Mouse (Mus musculus) cerebral cortex, adult 2 months (tissue): Measurements from ENCODE around the gene Fndc3b.

ENCODE experiments used
- WGBS: fragments of 180-500 bp; shearing (Covaris S2); methylation state at CpG from one replicate; pipeline ENCODE4 v1.1.7; 2018; 5-methylcytosine and 5-hydroxymethylcytosine counted together

Fndc3b gene

DNA sequence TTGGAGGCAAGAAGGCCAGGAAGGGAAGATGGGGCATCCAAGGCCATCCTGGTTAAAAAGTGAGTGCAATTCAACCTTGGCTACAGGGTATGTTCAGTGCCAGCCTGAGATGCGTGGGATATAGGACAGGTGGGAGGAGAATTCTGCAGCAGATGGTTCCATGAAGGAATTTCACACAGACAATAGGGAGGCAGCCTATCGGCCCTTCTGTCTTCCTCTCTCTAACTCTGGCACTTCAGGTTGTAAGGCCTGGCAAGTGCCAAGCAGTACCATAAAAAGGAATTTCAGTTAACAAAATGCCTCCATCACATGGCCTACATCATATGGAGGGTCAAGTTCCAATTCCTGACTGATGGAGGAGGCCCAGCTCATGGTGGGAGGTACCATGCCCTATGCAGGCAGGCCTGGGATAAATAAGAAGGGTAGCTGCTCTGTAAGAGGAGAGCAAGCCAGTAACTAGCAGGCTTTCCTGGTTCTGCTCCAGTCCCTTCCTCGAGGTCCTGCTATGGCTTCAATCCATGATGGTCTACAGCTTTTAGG lies 155.6 kb downstream of the Fndc3b start:
- 52% methylated on average over 3 of the region's 3 CpGs for WGBS

- 88% methylated on average over 3 of the region's 3 CpGs for WGBS
Measured at GRCm38 (mm10) chr3:27554325-27554724, 156.8 kb downstream of the Fndc3b start.

- 91% methylated on average over 3 of the region's 3 CpGs for WGBS
Measured at GRCm38 (mm10) chr3:27553781-27554180, 157.3 kb downstream of the Fndc3b start.

- WGBS, result 62% methylated on average over 3 of the region's 3 CpGs
Measured at GRCm38 (mm10) chr3:27551005-27551404, 160.1 kb downstream of the Fndc3b start.

DNA sequence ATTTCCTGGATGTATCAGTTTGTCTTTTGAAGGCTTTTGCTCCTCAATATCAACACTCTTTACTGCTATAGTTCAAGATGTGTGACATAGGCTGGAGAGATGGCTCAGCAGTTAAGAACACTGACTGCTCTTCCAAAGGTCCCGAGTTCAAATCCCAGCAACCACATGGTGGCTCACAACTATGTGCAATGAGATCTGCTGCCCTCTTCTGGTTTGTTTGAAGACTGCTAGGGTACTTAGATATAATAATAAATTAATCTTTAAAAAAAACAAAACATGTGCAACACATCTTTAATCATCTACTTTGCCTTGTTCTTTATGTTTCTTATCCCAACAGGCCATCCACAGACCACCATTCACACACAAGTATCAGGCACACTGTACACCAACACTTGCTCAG lies 160.7 kb downstream of the Fndc3b start:
- WGBS, result 88% methylated on average over 1 of the region's 1 CpGs

GRCm38 (mm10) chr3:27545651-27546050 lies 165.5 kb downstream of the Fndc3b start:
- WGBS, result 76% methylated on average over 3 of the region's 3 CpGs

DNA sequence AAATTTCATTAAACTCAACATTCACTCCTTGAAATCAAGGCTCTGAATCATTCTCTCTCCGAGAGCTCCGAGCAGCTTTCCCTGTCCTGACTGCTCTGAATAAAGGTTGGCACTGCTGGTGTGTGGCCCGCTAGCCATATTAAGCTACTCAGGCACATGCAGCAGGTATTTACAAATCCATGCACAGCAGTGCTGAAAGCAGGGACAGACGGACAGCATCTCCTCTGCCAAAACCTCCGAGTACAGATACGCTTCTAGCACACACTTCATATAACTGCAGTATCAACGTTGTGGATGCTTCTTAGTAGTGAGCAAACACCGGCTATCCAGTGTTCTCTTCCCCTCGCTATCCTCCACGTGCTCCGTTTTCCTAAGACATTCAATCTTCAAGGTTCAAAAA lies 167.0 kb downstream of the Fndc3b start:
- 92% methylated on average over 11 of the region's 11 CpGs for WGBS

GRCm38 (mm10) chr3:27541841-27542240 lies 169.3 kb downstream of the Fndc3b start:
- WGBS, result 95% methylated on average over 12 of the region's 12 CpGs

DNA sequence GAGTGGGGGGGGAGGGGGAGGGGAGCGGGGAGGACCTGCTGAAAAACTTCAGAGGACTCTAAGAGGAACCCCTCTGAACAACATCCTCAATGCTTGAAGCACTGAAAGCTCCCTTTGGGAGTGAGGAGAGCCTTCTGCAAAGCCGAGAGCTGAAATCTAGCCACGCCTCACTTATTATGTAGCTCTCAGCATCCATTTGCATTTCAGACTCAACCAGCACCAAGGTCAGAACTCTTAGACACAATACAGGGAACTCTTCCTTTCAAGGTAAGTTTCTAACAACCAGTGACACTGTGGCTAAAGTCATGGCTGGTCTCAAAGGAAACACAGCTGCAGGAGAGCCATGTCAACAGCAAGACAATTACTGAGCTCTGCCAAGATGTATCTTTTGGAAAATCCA lies 169.9 kb downstream of the Fndc3b start:
- WGBS, result 94% methylated on average over 3 of the region's 3 CpGs

DNA sequence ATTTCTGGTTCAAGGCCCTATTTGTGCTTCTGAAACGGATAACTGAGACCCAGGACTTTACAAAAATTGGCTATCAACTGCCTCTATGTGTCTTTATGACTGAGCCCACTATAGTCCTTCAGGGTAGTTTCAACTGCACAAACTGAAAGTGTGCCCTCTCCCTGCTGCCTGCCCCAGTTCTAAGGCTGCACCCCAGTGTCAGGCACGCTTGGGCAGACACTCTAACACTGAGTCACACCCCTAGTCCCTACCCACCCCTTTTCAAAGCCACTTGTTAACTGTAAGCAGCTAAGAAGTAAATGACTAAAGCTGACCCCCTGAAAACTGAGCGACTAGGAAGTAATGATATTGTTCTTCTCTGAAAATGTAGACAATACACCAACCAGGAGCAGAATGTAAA lies 176.9 kb downstream of the Fndc3b start:
- WGBS, result 87% methylated on average over 3 of the region's 3 CpGs

DNA sequence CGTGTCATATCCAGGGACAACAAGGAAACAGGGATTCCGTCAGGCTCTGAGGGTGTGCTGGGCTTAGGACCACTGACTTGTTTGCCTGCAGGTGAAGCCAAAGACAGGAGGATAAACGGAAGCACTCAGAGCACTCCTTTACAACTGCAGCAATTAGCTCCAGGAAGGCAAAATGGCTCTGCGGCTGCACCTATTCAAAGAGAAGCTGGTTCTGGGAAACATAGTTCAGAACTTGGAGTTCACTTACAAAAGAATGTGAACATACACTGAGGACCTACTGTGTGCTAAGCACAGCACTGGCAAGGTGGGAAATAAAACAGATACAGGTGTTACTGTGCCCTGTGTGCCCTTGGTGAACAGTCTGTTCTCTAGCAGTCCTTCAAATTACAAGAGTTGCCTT lies 177.4 kb downstream of the Fndc3b start:
- 92% methylated on average over 4 of the region's 4 CpGs for WGBS

GRCm38 (mm10) chr3:27531993-27532392 lies 179.1 kb downstream of the Fndc3b start:
- 75% methylated on average over 4 of the region's 4 CpGs for WGBS

- 81% methylated on average over 7 of the region's 7 CpGs for WGBS
Measured at GRCm38 (mm10) chr3:27530370-27530769, 180.7 kb downstream of the Fndc3b start.

DNA sequence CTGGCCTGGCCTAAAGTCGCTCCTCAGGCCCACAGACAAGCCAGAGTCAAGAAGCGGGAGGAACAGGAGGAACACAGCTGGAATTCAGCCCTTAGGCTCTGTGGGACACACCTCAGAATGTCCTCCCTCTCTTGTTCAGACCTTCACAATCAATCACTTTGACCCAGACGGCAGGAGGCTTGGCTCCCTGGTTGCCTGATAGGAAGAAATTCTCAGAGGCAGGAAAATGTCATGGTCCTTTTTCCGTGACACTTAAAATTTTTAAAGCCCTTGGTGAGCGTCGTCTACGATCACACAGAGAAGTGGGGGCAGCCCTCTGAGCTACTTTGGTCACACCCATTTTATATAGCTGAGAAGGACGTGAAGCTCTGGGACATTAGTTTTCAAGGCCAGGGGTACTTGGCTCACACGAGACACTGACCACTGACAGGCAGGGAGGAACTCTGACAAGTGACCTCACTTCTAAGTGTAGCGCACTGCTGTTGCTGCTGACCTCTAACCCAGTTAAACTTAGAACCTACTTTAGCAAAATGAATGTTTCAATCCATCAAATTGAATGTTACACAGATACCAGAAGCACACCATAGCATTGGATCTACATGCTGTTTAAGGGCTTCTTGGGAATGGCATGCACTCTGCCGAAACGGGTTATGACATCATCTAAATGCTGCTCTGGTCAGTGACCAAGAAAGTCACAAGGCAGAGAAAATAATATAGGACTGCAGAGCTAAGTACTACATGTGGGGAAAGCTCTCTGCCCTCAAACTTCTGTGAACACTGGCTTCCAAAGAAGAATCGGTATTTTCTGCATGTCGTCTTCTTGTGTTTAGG lies 181.7 kb downstream of the Fndc3b start:
- WGBS, result 89% methylated on average over 14 of the region's 14 CpGs

DNA sequence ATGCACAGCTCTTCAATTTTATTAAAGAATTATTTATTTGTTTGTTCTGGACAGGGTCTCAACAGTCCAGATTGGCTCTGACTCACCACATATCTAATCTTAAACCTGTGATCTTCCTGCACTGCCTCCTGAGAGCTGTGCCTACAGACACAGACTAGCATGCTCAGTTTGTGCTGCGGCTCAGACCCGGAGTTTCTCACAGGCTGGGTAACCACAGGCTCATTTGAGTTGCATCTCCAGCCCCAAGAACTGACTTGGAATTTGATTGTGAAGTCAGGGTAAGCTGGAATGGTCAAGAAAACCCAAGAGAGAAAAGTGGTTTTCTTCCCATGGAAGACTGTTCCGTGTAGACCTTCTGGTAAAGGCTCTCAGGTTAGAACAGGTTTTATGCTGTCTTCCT lies 184.1 kb downstream of the Fndc3b start:
- 90% methylated on average over 3 of the region's 3 CpGs for WGBS

DNA sequence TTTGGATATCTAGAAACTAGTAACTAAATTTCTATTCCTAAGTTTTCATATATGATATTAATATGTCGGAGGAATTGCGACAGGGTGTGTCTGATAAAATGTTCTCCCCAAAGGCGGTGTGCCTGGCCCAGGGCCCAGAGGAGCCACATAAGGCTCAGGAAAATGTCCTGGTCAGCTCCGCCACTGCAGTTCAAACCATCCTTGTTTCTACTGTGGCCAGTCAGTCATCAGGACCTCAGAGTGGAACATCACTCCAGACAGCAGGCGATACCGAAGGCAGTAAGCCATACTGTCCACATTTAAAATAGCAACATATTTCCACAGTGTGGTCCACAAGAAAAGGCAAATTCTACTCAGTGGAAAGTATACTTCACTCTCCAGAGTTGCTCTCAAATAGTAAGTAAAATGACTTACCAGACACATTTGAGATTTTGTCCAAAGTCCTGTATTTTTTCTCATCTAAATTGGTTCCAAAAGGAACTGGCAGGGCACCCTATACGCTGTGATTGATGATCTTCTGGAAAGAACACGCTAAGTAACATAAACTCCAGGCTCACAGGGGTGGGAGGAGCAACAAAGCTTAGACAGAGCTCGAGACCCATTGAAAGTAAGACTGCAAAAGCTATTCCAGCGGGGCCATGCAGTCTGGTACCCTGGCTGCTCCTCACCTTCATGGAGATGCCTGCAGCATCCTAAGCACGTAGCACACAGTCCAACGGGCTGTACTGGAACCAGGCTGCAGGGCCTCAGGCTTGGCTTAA lies 187.8 kb downstream of the Fndc3b start:
- WGBS, result 89% methylated on average over 12 of the region's 12 CpGs

DNA sequence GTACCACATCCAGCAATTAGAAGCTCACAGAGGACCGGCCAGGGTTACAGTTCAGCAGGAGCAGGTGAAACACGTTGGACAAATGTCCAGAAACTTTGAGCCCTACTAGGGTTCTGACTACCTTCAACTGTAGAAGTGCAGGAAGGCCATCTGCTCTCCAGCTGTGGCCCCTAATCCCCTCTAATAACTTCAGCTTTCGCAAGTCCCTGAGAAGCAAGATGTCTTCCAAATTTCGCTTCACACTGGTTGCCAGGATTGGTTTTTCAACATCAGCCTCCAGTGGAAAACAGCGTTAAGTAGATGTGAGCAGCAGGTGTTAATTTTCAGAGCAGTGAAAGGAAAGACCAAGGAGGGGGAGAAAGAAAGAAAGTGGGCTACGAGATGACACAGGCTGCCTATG lies 190.7 kb downstream of the Fndc3b start:
- WGBS, result 80% methylated on average over 6 of the region's 6 CpGs

- WGBS, result 85% methylated on average over 6 of the region's 6 CpGs
Measured at GRCm38 (mm10) chr3:27519481-27519880, 191.6 kb downstream of the Fndc3b start.

DNA sequence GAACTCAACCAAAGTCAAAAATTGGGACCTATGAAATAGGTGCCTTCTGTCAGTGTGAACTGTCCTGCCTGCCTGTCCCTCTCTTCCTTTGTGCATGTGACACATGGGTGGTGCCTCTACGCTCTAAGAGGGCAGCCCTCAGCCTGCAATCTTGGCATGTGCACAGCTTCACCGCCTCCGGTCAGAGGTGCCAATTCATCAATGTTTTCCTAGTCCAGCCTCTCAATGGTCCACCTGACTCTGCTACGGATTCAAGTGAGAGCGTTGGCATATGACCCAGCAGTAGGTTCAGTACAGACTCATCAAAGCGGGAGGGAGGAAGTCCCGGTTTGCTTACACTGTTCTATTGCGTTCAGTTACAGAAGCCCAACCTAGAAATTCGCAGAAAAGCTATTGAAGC lies 192.2 kb downstream of the Fndc3b start:
- 74% methylated on average over 9 of the region's 9 CpGs for WGBS

- WGBS, result 38% methylated on average over 5 of the region's 5 CpGs
Measured at GRCm38 (mm10) chr3:27516536-27516935, 194.6 kb downstream of the Fndc3b start.

DNA sequence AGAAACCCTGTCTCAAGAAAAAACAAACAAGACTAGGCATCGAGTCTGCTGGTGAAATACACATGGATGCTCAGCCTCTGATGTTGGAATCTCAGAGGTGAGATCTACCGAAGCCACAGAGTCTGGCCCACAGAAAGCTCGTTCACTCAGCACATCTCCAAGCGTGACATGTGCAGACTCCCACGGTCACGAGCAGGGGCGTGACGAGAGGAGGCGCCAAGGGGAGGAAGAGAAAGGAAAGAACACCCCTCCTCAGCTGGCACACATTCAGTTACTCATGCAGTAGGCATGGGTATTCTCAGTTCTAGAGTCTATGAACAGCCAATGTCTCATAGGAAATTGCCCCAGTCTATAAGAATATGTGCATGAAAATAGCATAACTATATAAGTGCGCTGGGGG lies 199.3 kb downstream of the Fndc3b start:
- WGBS, result 60% methylated on average over 10 of the region's 10 CpGs

DNA sequence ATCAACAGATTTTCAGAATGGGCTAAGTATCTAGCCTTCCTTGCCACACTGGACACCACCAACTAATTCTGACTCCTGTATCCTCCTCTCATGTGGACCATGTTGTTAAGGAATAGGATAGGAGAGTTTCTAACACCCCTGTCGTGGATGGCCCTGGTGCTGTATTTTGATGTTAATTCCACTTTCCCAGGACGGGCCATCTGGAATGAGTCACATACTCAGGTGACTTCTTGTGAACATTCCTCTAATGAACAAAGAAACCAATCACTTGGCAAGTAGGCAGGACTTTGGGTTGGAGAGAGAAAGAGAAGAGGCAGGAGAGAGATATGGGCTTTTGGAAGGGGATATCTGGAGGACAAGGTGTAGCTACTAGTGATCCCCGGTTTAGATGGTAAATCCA lies 204.2 kb downstream of the Fndc3b start:
- WGBS, result 97% methylated on average over 3 of the region's 3 CpGs

- WGBS, result 81% methylated on average over 3 of the region's 3 CpGs
Measured at GRCm38 (mm10) chr3:27505582-27505981, 205.5 kb downstream of the Fndc3b start.
